Mouse (Mus musculus): ENCODE data around the gene Tgif1.

Tgif1 gene

GRCm38 (mm10) chr17:70799266-70799665, 54.1 kb downstream of the Tgif1 start:
- H3K9me3 ChIP-seq (ENCODE audit: low read length), result no peaks in the 10 kb centered on the region
- TF ChIP-seq CTCF (conservative IDR thresholded peaks at IDR 0.05; ENCODE audit: low read length), result no peak
- TF ChIP-seq POU5F1 (IDR thresholded peaks at IDR 0.05; ENCODE audit: borderline replicate concordance, low read length), result no peak
- TF ChIP-seq NANOG (IDR thresholded peaks at IDR 0.05; ENCODE audit: borderline replicate concordance, low read length), result no peak
- H3K4me3 ChIP-seq (replicated peaks; ENCODE audit: low read length), result no peak overlapping the region
- no peaks in the 10 kb centered on the region for H3K27me3 ChIP-seq (ENCODE audit: insufficient read depth, low read length)
- H3K36me3 ChIP-seq (ENCODE audit: insufficient read depth, low read length), result peaks cover 87% of the 10 kb centered on the region
- peaks cover 70% of the 10 kb centered on the region for H3K4me1 ChIP-seq (replicated peaks; ENCODE audit: low read depth, low read length)

DNA sequence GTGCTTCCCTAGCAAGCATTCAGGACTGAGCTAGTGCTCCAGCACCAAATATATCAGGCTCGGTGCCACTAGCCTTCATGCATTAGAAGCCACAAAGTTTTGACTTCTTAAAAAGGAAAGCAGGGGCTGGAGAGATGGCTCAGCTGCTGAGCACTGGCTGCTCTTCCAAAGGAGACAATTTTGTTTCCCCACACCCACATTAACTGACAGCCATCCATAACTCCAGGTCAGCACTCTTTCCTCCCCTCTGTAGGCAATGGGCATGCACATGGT, 55.6 kb downstream of the Tgif1 start:
- Histone ChIP-seq H3K9me3 (ENCODE audit: low read length) (no peaks in the 10 kb centered on the region), H3K36me3 (ENCODE audit: insufficient read depth, low read length) (peaks cover 94% of the 10 kb centered on the region), H3K4me1 (replicated peaks; ENCODE audit: low read depth, low read length) (peaks cover 77% of the 10 kb centered on the region), H3K27me3 (ENCODE audit: insufficient read depth, low read length) (no peaks in the 10 kb centered on the region), H3K4me3 (replicated peaks; ENCODE audit: low read length) (no peak overlapping the region)
- TF ChIP-seq CTCF (conservative IDR thresholded peaks at IDR 0.05; ENCODE audit: low read length), result no peak

- Histone ChIP-seq H3K4me3 (replicated peaks; ENCODE audit: low read length) (no peak overlapping the region), H3K36me3 (ENCODE audit: insufficient read depth, low read length) (peaks cover 94% of the 10 kb centered on the region), H3K27me3 (ENCODE audit: insufficient read depth, low read length) (no peaks in the 10 kb centered on the region), H3K4me1 (replicated peaks; ENCODE audit: low read depth, low read length) (peaks cover 72% of the 10 kb centered on the region), H3K9me3 (ENCODE audit: low read length) (no peaks in the 10 kb centered on the region)
- no peak for TF ChIP-seq NANOG (IDR thresholded peaks at IDR 0.05; ENCODE audit: borderline replicate concordance, low read length)
- no peak for TF ChIP-seq POU5F1 (IDR thresholded peaks at IDR 0.05; ENCODE audit: borderline replicate concordance, low read length)
- no peak for TF ChIP-seq CTCF (conservative IDR thresholded peaks at IDR 0.05; ENCODE audit: low read length)
These were observed 56.2 kb downstream of the Tgif1 start for GRCm38 (mm10) chr17:70796940-70797772.

DNA sequence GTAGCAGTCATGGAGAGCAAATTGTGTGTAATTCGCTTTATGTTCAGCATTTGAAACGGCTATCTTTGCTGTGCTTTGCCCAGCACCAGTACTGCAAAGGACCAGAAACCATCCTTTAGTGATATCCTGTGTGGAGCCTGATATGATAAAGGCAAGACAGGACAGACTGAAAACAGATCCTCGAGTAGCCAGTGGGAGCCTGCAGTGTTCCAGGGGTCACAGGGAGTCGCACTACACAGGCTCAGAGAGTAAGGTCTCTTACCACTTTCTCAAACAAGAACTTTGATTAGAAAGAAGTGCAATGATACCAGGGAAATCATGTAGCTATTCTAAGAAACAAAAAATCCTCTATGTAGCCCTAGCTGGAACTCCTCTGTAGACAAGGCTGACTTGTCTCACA, 58.1 kb downstream of the Tgif1 start:
- TF ChIP-seq NANOG (IDR thresholded peaks at IDR 0.05; ENCODE audit: borderline replicate concordance, low read length) (no peak), CTCF (conservative IDR thresholded peaks at IDR 0.05; ENCODE audit: low read length) (no peak), POU5F1 (IDR thresholded peaks at IDR 0.05; ENCODE audit: borderline replicate concordance, low read length) (no peak)
- Histone ChIP-seq H3K36me3 (ENCODE audit: insufficient read depth, low read length) (peaks cover 88% of the 10 kb centered on the region), H3K27me3 (ENCODE audit: insufficient read depth, low read length) (no peaks in the 10 kb centered on the region), H3K4me1 (replicated peaks; ENCODE audit: low read depth, low read length) (peaks cover 81% of the 10 kb centered on the region), H3K4me3 (replicated peaks; ENCODE audit: low read length) (no peak overlapping the region), H3K9me3 (ENCODE audit: low read length) (no peaks in the 10 kb centered on the region)

- peaks cover 83% of the 10 kb centered on the region for H3K36me3 ChIP-seq (ENCODE audit: insufficient read depth, low read length)
- no peaks in the 10 kb centered on the region for H3K27me3 ChIP-seq (ENCODE audit: insufficient read depth, low read length)
- H3K4me1 ChIP-seq (replicated peaks; ENCODE audit: low read depth, low read length), result peaks cover 79% of the 10 kb centered on the region
- H3K9me3 ChIP-seq (ENCODE audit: low read length), result no peaks in the 10 kb centered on the region
- H3K4me3 ChIP-seq (replicated peaks; ENCODE audit: low read length), result no peak overlapping the region
- no peak for TF ChIP-seq NANOG (IDR thresholded peaks at IDR 0.05; ENCODE audit: borderline replicate concordance, low read length)
- TF ChIP-seq CTCF (conservative IDR thresholded peaks at IDR 0.05; ENCODE audit: low read length), result no peak
- no peak for TF ChIP-seq POU5F1 (IDR thresholded peaks at IDR 0.05; ENCODE audit: borderline replicate concordance, low read length)
These were observed 58.6 kb downstream of the Tgif1 start for GRCm38 (mm10) chr17:70794722-70795121.

- Histone ChIP-seq H3K36me3 (ENCODE audit: insufficient read depth, low read length) (peaks cover 79% of the 10 kb centered on the region), H3K4me3 (replicated peaks; ENCODE audit: low read length) (no peak overlapping the region)
These were observed 59.1 kb downstream of the Tgif1 start for GRCm38 (mm10) chr17:70794291-70794690.

More at GRCm38 (mm10) chr17:70794291-70794690, 59.1 kb downstream of the Tgif1 start:
- no peaks in the 10 kb centered on the region for H3K27me3 ChIP-seq (ENCODE audit: insufficient read depth, low read length)
- H3K4me1 ChIP-seq (replicated peaks; ENCODE audit: low read depth, low read length), result peaks cover 77% of the 10 kb centered on the region
- H3K9me3 ChIP-seq (ENCODE audit: low read length), result no peaks in the 10 kb centered on the region
- TF ChIP-seq POU5F1 (IDR thresholded peaks at IDR 0.05; ENCODE audit: borderline replicate concordance, low read length) (no peak), NANOG (IDR thresholded peaks at IDR 0.05; ENCODE audit: borderline replicate concordance, low read length) (no peak), CTCF (conservative IDR thresholded peaks at IDR 0.05; ENCODE audit: low read length) (no peak)
